Comparison of ENCODE assay signal across 13 mouse cellular contexts in the genomic region with DNA sequence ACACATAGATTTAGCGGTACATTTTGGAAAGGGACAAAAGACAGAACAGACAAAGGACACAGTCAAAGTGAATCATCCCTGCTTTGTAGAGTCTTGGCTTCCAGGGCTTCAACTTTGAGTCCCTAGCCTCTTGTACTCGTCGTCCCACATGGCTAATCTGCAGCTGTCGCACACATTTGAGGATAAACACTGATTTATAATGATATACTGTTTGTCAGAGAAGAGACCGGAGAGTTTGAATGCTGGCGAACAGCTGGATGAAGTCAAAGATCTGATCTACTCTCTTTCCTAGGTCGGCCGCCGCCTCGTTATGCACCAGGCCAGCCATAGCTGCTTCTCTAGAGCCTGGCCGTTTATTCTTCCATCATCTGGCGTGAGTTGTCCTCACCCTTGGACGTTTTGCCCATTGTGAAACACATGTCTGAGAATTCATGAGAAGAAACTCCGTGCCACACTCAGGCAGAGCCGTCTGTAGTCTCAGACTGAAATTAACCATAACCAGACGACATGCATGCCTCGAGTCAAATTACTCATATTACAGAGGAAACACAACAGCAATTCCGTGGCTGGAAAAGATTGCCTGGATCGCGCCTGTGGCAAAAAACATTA.
DNase-seq lines count a peak whose midpoint lies in the region; ATAC-seq lines count a peak whose summit lies in the region.
"Had no signal": no experiment of that assay in that cellular context is flagged by ENCODE, and none has a peak within 500 bp of the region (broad histone marks: within the 10 kb centered on the region; RNA-seq: fewer than 3 reads in every experiment).

No protein-coding gene starts in this region.

- no peak for ATAC-seq in kidney, embryonic 14.5 days (ENCODE audit: low FRiP score, low TSS enrichment)
- ATAC-seq in embryonic facial prominence, embryonic 13.5 days (ENCODE audit: insufficient number of reproducible peaks, insufficient read depth, low FRiP score, low TSS enrichment, low read depth) = no peak
- ATAC-seq: inflammation-experienced regulatory T-cells, adult 6 months; midbrain, embryonic 15.5 days had no signal

- no peaks in the 10 kb centered on the region for H3K27me3 ChIP-seq in kidney, embryonic 14.5 days (ENCODE audit: control insufficient read depth, insufficient read depth, low read length)
- peaks cover 5% of the 10 kb centered on the region; the same call in 1 of the 2 replicates for H3K27me3 ChIP-seq in embryonic facial prominence, embryonic 13.5 days
- H3K27me3 ChIP-seq: midbrain, embryonic 15.5 days; stomach, embryonic 15.5 days had no signal

- no peak overlapping the region for H3K4me3 ChIP-seq in kidney, embryonic 14.5 days (ENCODE audit: low read length)
- H3K4me3 ChIP-seq in embryonic facial prominence, embryonic 13.5 days = no peak overlapping the region
- H3K4me3 ChIP-seq: midbrain, embryonic 15.5 days; stomach, embryonic 15.5 days had no signal

- no peaks in the 10 kb centered on the region for H3K4me1 ChIP-seq in kidney, embryonic 14.5 days (ENCODE audit: control insufficient read depth, insufficient read depth, low read length)
- H3K4me1 ChIP-seq in embryonic facial prominence, embryonic 13.5 days = peaks cover 8% of the 10 kb centered on the region
- H3K4me1 ChIP-seq: stomach, embryonic 15.5 days had no signal

- intact Hi-C loops in left cerebral cortex, postnatal 10 days (cut with DNase I) = no loop called here
- intact Hi-C loops in left cerebral cortex, postnatal 4 days (cut with DNase I) = no loop called here

- no peak overlapping the region for H3K9ac ChIP-seq in kidney, embryonic 14.5 days (ENCODE audit: low read depth, low read length)
- no peak overlapping the region for H3K9ac ChIP-seq in embryonic facial prominence, embryonic 13.5 days
- H3K9ac ChIP-seq: midbrain, embryonic 15.5 days; stomach, embryonic 15.5 days had no signal

- H3K9me3 ChIP-seq in kidney, embryonic 14.5 days (ENCODE audit: control insufficient read depth, low read length) = no peaks in the 10 kb centered on the region
- H3K9me3 ChIP-seq in embryonic facial prominence, embryonic 13.5 days = no peaks in the 10 kb centered on the region
- H3K9me3 ChIP-seq: midbrain, embryonic 15.5 days; stomach, embryonic 15.5 days had no signal

- no peaks in the 10 kb centered on the region for H3K36me3 ChIP-seq in kidney, embryonic 14.5 days (ENCODE audit: control insufficient read depth, insufficient read depth, low read length)
- H3K36me3 ChIP-seq in embryonic facial prominence, embryonic 13.5 days = no peaks in the 10 kb centered on the region
- H3K36me3 ChIP-seq: midbrain, embryonic 15.5 days; stomach, embryonic 15.5 days had no signal

- no peak overlapping the region for H3K27ac ChIP-seq in kidney, embryonic 14.5 days (ENCODE audit: low read depth, low read length)
- H3K27ac ChIP-seq in embryonic facial prominence, embryonic 13.5 days = peak overlapping the region; percentile 33
- H3K27ac ChIP-seq: midbrain, embryonic 15.5 days; stomach, embryonic 15.5 days had no signal

- H3K4me2 ChIP-seq in kidney, embryonic 14.5 days (replicated peaks; ENCODE audit: low read depth, low read length) = no peak overlapping the region
- peak overlapping the region; percentile 46 for H3K4me2 ChIP-seq in embryonic facial prominence, embryonic 13.5 days
- H3K4me2 ChIP-seq: midbrain, embryonic 15.5 days; stomach, embryonic 15.5 days had no signal

- 66% methylated on average over 20 of the region's 20 CpGs for WGBS in kidney, embryonic 14.5 days
- 28% methylated on average over 20 of the region's 20 CpGs for WGBS in embryonic facial prominence, embryonic 13.5 days

- peak; percentile 8 to 36 for DNase-seq in kidney, postnatal 4 days
- peak; percentile 45 for DNase-seq in embryo, embryonic 10.5 days (ENCODE audit: low spot score)
- DNase-seq in mesoderm, embryonic 11.5 days (ENCODE audit: low read depth, low spot score) = peak; percentile 43
- DNase-seq in left cerebral cortex, postnatal 10 days (ENCODE audit: extremely low spot score in 1 of 2, low spot score in 2 of 2) = no peak
- DNase-seq in left cerebral cortex, postnatal 4 days = no peak
- DNase-seq: cerebellum, adult 11-12 months; lung, adult 2 months; right cerebral cortex, postnatal 4 days had no signal

Comparison
In these comparisons a context has a peak if more than half of its experiments do, and no peak if none do; other contexts are left out.
1. DNase-seq: peak in kidney, postnatal 4 days (2 of 2), embryo, embryonic 10.5 days (single experiment) and mesoderm, embryonic 11.5 days (single experiment); none in left cerebral cortex, postnatal 10 days (0 of 2) and left cerebral cortex, postnatal 4 days (single experiment).